Mouse (Mus musculus) kidney, adult 2 months (tissue): ENCODE results near the gene Spata32. TPM values are rescaled to one million over a fixed set of nuclear protein-coding genes. Genes with fewer than 3 reads are reported as not detected.

ENCODE experiments used
- DNase-seq: peaks from one replicate; pipeline ENCODE4 v3.0.0; 2021
- H3K27ac ChIP-seq: fragments of 200-500 bp; 2 replicates; pipeline ENCODE4 v1.5.1; 2012; ENCODE audit warnings: low read depth, low read length, control low read depth, inconsistent platforms; ENCODE audit not compliant: insufficient read depth
- H3K27me3 ChIP-seq: fragments of 200-500 bp; replicated peaks from 2 replicates; pipeline ENCODE4 v1.6.1; 2012; ENCODE audit warnings: mild to moderate bottlenecking, moderate library complexity, low read length, inconsistent platforms; ENCODE audit not compliant: control insufficient read depth, insufficient read depth
- H3K36me3 ChIP-seq: fragments of 200-500 bp; 2 replicates; pipeline ENCODE4 v1.6.1; 2012; ENCODE audit warnings: mild to moderate bottlenecking, moderate library complexity, low read length, inconsistent platforms; ENCODE audit not compliant: control insufficient read depth, insufficient read depth
- H3K4me1 ChIP-seq: fragments of 200-500 bp; 2 replicates; pipeline ENCODE4 v1.6.1; 2011; ENCODE audit warnings: low read length; ENCODE audit not compliant: control insufficient read depth, insufficient read depth
- H3K4me3 ChIP-seq: fragments of 200-500 bp; 2 replicates; pipeline ENCODE4 v1.5.1; 2011; ENCODE audit warnings: mild to moderate bottlenecking, low read depth, low read length, control low read depth; ENCODE audit not compliant: insufficient read depth
- CTCF ChIP-seq: fragments of 200-500 bp; conservative IDR thresholded peaks from 2 replicates; pipeline ENCODE4 v1.5.1; 2011; ENCODE audit warnings: low read depth, mild to moderate bottlenecking, control low read depth, low read length, moderate library complexity, mixed read lengths; ENCODE audit not compliant: insufficient read depth, insufficient read length
- POLR2A ChIP-seq: fragments of 200-500 bp; IDR thresholded peaks from one replicate; pipeline ENCODE4 v1.6.1; 2011; ENCODE audit warnings: low read depth, low read length, control low read depth
- WGBS: fragments of 180-500 bp; shearing (Covaris S2); methylation state at CpG from one replicate; pipeline ENCODE4 v1.1.7; 2018; 5-methylcytosine and 5-hydroxymethylcytosine counted together
- polyA plus RNA-seq: library from polyadenylated mRNA; depleted of rRNA; stranded (reverse); fragments of >200 nt; gene quantifications from 2 replicates; pipeline ENCODE4 v1.2.3, GENCODE M21; 2012

Gene Spata32
- polyA plus RNA-seq, 1 experiment: not detected

DNA sequence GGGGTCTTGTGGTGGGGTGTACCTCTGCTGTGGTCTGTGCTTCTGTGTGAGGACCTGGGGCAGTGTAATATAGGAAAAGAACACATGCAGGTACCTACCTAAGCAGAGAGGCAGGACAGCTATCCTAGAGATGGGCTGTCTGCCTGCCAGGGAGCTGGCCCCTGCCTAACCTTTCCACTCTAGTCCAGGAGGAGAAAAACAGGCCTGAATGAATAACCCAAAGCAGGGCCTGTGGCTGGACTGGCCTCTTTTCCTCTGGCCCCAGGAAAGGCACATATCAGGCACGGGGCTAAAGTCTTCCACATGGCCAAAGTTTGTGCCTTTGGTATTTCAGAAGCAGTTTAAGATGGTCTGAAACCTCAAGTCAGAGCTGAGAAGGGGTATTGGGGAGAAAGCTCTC, 37.8 kb downstream of the Spata32 start:
- WGBS: 52% methylated on average over 1 of the region's 1 CpGs

DNA sequence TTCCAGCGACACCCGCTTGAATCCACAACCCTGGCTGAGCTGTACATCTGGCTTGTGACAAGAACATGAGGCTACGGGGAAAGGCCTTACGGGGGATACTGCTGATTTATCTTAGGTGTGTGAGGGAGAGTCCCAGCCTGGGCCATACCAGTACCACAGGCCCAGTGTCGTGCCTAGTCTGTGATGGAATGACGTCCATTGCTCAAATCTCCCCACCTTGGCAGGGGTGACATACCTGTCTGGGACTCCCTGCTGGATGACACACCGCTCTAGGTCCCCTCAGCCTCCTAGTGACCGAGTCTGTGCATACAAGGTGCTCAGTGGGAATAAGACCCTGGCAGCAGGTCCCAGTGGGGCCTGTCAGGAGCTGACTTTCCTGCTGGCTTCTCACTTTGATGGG, 39.5 kb downstream of the Spata32 start:
- Histone ChIP-seq H3K27ac (no peak overlapping the region), H3K27me3 (no peaks in the 10 kb centered on the region), H3K36me3 (no peaks in the 10 kb centered on the region), H3K4me3 (no peak overlapping the region), H3K4me1 (peaks cover 33% of the 10 kb centered on the region)
- TF ChIP-seq POLR2A (no peak), CTCF (no peak)
- DNase-seq: no peak
- WGBS: 96% methylated on average over 8 of the region's 8 CpGs

More for the DNA sequence above, 37.8 kb downstream of the Spata32 start:
- H3K36me3 ChIP-seq: no peaks in the 10 kb centered on the region
- H3K27ac ChIP-seq: peak overlapping the region; percentile 87
- H3K27me3 ChIP-seq: no peaks in the 10 kb centered on the region
- no peak overlapping the region for H3K4me3 ChIP-seq
- peaks cover 21% of the 10 kb centered on the region for H3K4me1 ChIP-seq
- TF ChIP-seq CTCF (no peak), POLR2A (no peak)
- peak; percentile 87 for DNase-seq

- no peak overlapping the region for H3K4me3 ChIP-seq
- no peaks in the 10 kb centered on the region for H3K27me3 ChIP-seq
- TF ChIP-seq CTCF: no peak
- TF ChIP-seq POLR2A: no peak
- H3K4me1 ChIP-seq: peaks cover 39% of the 10 kb centered on the region
- no peak overlapping the region for H3K27ac ChIP-seq
- WGBS: 87% methylated on average over 15 of the region's 15 CpGs
- H3K36me3 ChIP-seq: no peaks in the 10 kb centered on the region
- DNase-seq: no peak
Observed at GRCm38 (mm10) chr11:103177815-103178485, 40.3 kb downstream of the Spata32 start.

DNA sequence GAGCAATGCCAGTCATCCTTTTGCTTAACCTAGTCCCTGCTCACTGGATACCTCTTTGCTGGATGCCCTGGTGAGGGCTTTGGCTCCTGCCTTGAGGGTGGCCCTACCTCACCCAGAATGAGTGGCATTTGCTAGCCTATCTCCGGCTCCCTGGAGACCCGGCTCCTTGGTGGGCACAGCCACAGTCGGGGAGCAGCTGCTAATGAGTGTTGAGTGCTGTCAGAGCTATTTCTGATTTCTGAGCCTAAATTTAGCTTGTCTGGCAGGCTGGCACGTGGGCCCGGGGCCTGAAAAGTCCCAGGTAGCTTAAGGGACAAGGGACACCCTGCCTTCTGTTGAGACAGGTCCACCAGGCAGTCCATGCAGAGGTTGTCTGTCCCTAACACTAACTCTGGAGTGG, 41.0 kb downstream of the Spata32 start:
- Histone ChIP-seq H3K4me1 (peaks cover 38% of the 10 kb centered on the region), H3K27me3 (no peaks in the 10 kb centered on the region), H3K36me3 (no peaks in the 10 kb centered on the region), H3K27ac (no peak overlapping the region), H3K4me3 (no peak overlapping the region)
- DNase-seq: no peak
- 78% methylated on average over 5 of the region's 5 CpGs for WGBS
- TF ChIP-seq POLR2A: no peak
- no peak for TF ChIP-seq CTCF

GRCm38 (mm10) chr11:103176510-103176909, 41.7 kb downstream of the Spata32 start:
- Histone ChIP-seq H3K27ac (no peak overlapping the region), H3K27me3 (no peaks in the 10 kb centered on the region), H3K4me1 (peaks cover 38% of the 10 kb centered on the region), H3K4me3 (no peak overlapping the region), H3K36me3 (no peaks in the 10 kb centered on the region)
- TF ChIP-seq POLR2A: no peak
- TF ChIP-seq CTCF: no peak
- 89% methylated on average over 1 of the region's 1 CpGs for WGBS
- DNase-seq: no peak

DNA sequence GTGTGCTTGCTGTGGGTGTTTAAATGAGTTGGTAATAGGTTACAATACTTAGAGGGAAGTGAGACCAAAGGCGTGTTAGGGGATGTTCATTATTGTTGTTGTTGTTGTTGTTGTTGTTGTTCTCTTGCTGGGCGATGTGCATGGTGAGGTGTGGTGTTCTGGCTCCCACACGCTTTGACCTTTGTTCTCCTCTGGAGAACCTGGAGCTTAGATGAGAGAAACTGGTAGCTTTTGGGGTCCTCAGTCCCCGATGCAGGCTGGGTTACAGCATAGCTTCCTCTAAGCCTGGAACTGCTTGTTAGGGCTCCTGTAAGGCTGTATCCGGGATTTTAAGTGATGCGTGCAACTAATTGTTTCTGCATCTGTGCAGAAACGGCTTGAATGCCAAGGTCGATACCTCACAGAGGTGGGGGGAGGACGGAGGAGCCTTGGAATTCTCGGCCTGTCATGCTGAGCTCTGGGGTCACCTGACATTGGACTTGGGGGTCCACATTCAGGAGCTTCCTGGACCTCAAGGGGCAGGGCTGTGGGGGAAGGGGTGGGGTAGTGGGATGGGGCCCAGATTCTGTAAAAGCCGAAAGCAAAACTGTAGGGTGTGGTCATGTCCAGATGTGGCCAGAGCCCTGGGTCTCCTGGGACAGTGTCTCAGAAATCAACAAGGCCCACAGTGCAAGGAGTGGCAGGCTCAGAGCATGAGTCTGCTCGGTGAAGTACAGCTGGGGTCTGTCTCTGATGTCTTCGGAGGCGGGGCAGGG, 42.4 kb downstream of the Spata32 start:
- TF ChIP-seq POLR2A (no peak), CTCF (no peak)
- DNase-seq: no peak
- Histone ChIP-seq H3K4me3 (no peak overlapping the region), H3K4me1 (peaks cover 38% of the 10 kb centered on the region), H3K27me3 (no peaks in the 10 kb centered on the region), H3K36me3 (no peaks in the 10 kb centered on the region), H3K27ac (0 out of 2 replicates have a peak overlapping the region, but pooled peaks have one; percentile 14)
- WGBS: 59% methylated on average over 14 of the region's 14 CpGs

DNA sequence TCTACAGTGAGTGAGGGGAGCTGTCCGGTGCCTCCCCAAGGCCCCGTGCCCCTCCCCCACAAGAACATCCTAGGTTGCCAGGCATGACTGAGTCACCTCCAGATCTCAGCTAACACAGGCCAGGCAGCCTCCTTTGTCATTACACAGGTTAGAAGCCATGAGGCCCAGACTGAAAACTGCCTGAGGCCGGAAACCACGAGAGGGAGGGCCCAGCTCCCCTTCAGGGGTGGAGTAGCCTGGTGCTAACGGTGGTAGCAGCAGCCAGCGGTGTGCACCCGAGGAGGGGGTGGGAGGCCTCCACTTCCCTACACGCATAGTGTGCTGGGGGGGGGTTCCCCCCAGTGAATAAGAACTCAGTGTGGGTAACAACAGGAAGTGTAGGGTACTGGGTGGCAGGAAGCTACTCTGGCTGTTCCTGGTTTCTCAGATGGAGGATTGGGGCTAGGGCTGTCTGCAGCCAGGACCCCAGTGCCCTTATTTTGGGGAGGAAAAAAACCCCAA, 43.3 kb downstream of the Spata32 start:
- H3K27me3 ChIP-seq: no peaks in the 10 kb centered on the region
- H3K36me3 ChIP-seq: no peaks in the 10 kb centered on the region
- TF ChIP-seq CTCF: no peak
- TF ChIP-seq POLR2A: no peak
- WGBS: 27% methylated on average over 8 of the region's 8 CpGs
- H3K27ac ChIP-seq: peak overlapping the region; percentile 90
- H3K4me3 ChIP-seq: no peak overlapping the region
- DNase-seq: peak; percentile 52
- H3K4me1 ChIP-seq: peaks cover 41% of the 10 kb centered on the region
